Mouse (Mus musculus): Measurements from ENCODE around the gene Ppp4c.

DNA sequence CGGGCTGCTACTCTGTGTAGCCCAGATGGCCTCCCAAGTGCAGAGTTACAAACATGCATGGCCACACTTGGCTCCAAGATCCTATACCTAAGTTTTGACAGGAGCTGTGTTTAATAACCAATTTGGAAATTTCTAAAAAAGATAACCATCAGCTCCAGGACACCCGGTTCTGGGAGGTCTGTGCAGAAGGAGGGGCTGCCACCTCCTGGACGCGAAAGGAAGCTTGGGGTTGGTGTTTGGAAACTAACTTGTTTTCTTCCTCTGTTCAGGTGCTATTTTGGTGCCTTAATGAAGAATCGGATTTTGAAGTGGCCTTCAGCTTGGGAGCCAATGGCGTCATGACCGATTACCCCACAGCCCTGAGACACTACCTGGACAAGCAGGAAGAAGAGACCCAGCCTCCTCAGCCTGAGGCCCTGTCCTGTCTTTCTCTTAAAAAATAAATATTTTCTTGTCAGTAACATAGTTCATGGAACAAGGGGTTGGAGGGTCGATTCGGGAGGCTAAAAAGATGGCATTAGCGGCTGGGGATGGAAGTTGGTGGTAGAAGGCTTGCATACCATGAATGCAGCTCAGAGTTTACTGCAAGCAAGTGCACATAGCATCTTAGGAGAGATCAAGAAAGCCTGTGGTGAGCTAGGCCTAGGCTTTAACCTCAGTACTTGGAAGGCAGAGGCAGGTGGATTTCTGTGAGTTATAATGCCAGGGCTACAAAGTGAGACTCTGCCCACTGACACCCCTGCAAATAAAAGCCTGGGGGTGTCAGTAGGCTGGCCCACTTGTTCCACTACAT, 16.9 kb downstream of the Ppp4c start:
- TF ChIP-seq GATA1 (IDR thresholded peaks at IDR 0.05; ENCODE audit: borderline replicate concordance, low read length) (no peak), FLI1 (IDR thresholded peaks at IDR 0.05; ENCODE audit: low read length) (no peak)
